Mouse (Mus musculus) thymus, adult 2 months (tissue): ENCODE measurements at regions not wholly inside any gene's neighbourhood (a gene's known extent, or its start where the extent isn't known, plus 50 kb on each side); places are given as distances from the start of the nearest gene placed in this dataset.
A peak's percentile ranks its signal among the peaks of the same experiment; 100 is the strongest.

Experiments used
- DNase-seq: peaks from one replicate; pipeline ENCODE4 v3.0.0; 2021
- H3K27ac ChIP-seq: fragments of 200-500 bp; 2 replicates; pipeline ENCODE4 v1.5.1; 2012; ENCODE audit warnings: low read length, control low read depth; ENCODE audit not compliant: control insufficient read depth, insufficient read depth
- H3K27me3 ChIP-seq: fragments of 200-500 bp; 2 replicates; pipeline ENCODE4 v1.6.1; 2012; ENCODE audit warnings: mild to moderate bottlenecking, low read length, moderate library complexity, mixed read lengths; ENCODE audit not compliant: control insufficient read depth, insufficient read depth
- H3K36me3 ChIP-seq: fragments of 200-500 bp; 2 replicates; pipeline ENCODE4 v1.6.1; 2012; ENCODE audit warnings: mild to moderate bottlenecking, low read length, moderate library complexity; ENCODE audit not compliant: control insufficient read depth, insufficient read depth
- H3K4me1 ChIP-seq: fragments of 200-500 bp; replicated peaks from 2 replicates; pipeline ENCODE4 v1.6.1; 2012; ENCODE audit warnings: low read length; ENCODE audit not compliant: control insufficient read depth, insufficient read depth
- H3K4me3 ChIP-seq: fragments of 200-500 bp; 2 replicates; pipeline ENCODE4 v1.5.1; 2012; ENCODE audit warnings: mild to moderate bottlenecking, low read length, control low read depth, moderate library complexity; ENCODE audit not compliant: control insufficient read depth, insufficient read depth
- CTCF ChIP-seq: fragments of 200-500 bp; IDR thresholded peaks from 2 replicates; pipeline ENCODE4 v1.5.1; 2012; ENCODE audit warnings: mild to moderate bottlenecking, control low read depth, low read length, moderate library complexity, borderline replicate concordance; ENCODE audit not compliant: control insufficient read depth, poor library complexity, insufficient read depth; ENCODE audit errors: extremely low read depth
- POLR2A ChIP-seq: fragments of 200-500 bp; IDR thresholded peaks from 2 replicates; pipeline ENCODE4 v1.6.1; 2012; ENCODE audit warnings: mild to moderate bottlenecking, low read length, control low read depth, moderate library complexity; ENCODE audit not compliant: control insufficient read depth, poor library complexity, insufficient read depth; ENCODE audit errors: extremely low read depth
- WGBS: fragments of 180-500 bp; shearing (Covaris S2); methylation state at CpG from one replicate; pipeline ENCODE4 v1.1.7; 2018; 5-methylcytosine and 5-hydroxymethylcytosine counted together

- WGBS, result 70% methylated on average over 13 of the region's 13 CpGs
- H3K36me3 ChIP-seq, result no peaks in the 10 kb centered on the region
- no peak overlapping the region for H3K4me3 ChIP-seq
- H3K27ac ChIP-seq, result no peak overlapping the region
- TF ChIP-seq POLR2A, result no peak
- TF ChIP-seq CTCF, result no peak
- no peaks in the 10 kb centered on the region for H3K27me3 ChIP-seq
- no peak for DNase-seq
- H3K4me1 ChIP-seq, result peaks cover 19% of the 10 kb centered on the region
Measured at GRCm38 (mm10) chr9:61069553-61070314, 275.4 kb downstream of the Uaca start.

GRCm38 (mm10) chr9:61070315-61070707 lies 276.0 kb downstream of the Uaca start:
- Histone ChIP-seq H3K4me3 (no peak overlapping the region), H3K27me3 (no peaks in the 10 kb centered on the region), H3K4me1 (peaks cover 19% of the 10 kb centered on the region), H3K36me3 (no peaks in the 10 kb centered on the region), H3K27ac (no peak overlapping the region)
- 91% methylated on average over 8 of the region's 8 CpGs for WGBS
- no peak for DNase-seq
- TF ChIP-seq POLR2A, result no peak
- no peak for TF ChIP-seq CTCF

- Histone ChIP-seq H3K27ac (no peak overlapping the region), H3K27me3 (no peaks in the 10 kb centered on the region), H3K4me3 (no peak overlapping the region), H3K4me1 (peaks cover 17% of the 10 kb centered on the region), H3K36me3 (no peaks in the 10 kb centered on the region)
- 95% methylated on average over 9 of the region's 9 CpGs for WGBS
- DNase-seq, result no peak
- no peak for TF ChIP-seq POLR2A
- no peak for TF ChIP-seq CTCF
Measured at GRCm38 (mm10) chr9:61070861-61071260, 276.5 kb downstream of the Uaca start.

GRCm38 (mm10) chr9:61073482-61073881 lies 279.1 kb downstream of the Uaca start:
- Histone ChIP-seq H3K27ac (no peak overlapping the region), H3K4me1 (peaks cover 28% of the 10 kb centered on the region), H3K4me3 (no peak overlapping the region), H3K27me3 (no peaks in the 10 kb centered on the region), H3K36me3 (no peaks in the 10 kb centered on the region)
- DNase-seq, result no peak
- WGBS, result 78% methylated on average over 4 of the region's 4 CpGs
- TF ChIP-seq CTCF (no peak), POLR2A (no peak)

GRCm38 (mm10) chr9:61075071-61075470 lies 280.7 kb downstream of the Uaca start:
- 21% methylated on average over 4 of the region's 4 CpGs for WGBS
- TF ChIP-seq POLR2A (no peak), CTCF (no peak)
- Histone ChIP-seq H3K4me3 (no peak overlapping the region), H3K4me1 (peaks cover 23% of the 10 kb centered on the region), H3K27me3 (no peaks in the 10 kb centered on the region), H3K27ac (no peak overlapping the region; the same call in 1 of the 2 replicates), H3K36me3 (no peaks in the 10 kb centered on the region)
- DNase-seq, result peak; percentile 52

- TF ChIP-seq CTCF (no peak), POLR2A (no peak)
- peak; percentile 46 for DNase-seq
- Histone ChIP-seq H3K36me3 (no peaks in the 10 kb centered on the region), H3K27me3 (no peaks in the 10 kb centered on the region), H3K4me1 (peaks cover 23% of the 10 kb centered on the region), H3K4me3 (no peak overlapping the region), H3K27ac (no peak overlapping the region)
- 82% methylated on average over 2 of the region's 2 CpGs for WGBS
Measured at GRCm38 (mm10) chr9:61077181-61077580, 282.8 kb downstream of the Uaca start.
